Mouse (Mus musculus): ENCODE measurements around the gene Phf1. TPM values are rescaled to one million over a fixed set of nuclear protein-coding genes. Genes with fewer than 3 reads are reported as not detected.

The Phf1 gene
- polyA plus RNA-seq (2012; rRNA removed; ENCODE audit: low replicate concordance), result 83.9 and 132 TPM in 2 replicates

GRCm38 (mm10) chr17:26932839-26933398, at the start of gene Phf1:
TSS of gene Phf1 (plus strand) at chr17:26933052.

DNA sequence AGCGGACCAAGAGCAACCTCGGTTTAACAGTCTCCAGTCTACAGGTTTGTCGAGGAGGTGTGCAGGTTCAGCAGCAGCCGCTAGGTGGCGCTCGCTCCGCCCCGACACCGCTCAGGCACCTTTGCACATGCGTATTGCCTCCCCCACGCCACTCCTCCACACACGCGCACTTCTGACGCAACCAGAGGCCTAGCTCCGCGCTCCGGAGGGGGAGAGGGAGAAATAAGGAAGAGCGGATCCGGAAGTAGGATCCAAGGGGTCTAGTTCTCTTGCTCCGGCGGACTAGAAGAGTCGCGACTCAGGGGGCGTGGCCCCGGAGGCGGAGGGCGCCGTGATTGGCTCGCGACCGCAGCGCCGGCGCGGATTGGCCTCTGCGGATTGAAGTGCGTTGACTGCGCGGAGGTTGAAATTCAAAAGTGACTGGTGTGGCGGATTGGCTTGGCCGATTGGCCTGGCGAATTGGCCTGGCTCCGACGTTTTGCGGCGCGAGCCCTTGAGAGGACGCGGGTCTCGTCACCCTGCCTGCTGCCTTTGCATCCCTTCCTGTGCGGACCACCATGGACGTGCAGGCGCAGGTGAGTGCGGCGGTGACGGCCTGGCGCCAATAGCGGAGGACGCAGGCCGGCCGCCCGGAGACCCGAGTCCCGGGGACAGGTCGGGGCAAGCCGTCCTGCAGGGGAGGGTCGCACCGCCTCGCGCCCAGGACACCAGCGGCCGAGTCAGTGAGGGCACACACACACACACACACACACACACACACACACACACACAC, 16.0 kb upstream of the Phf1 start, which contains the start of gene Kifc5b:
TSS of gene Kifc5b (plus strand) at position 381 of the 772 bp plus-strand sequence.

GRCm38 (mm10) chr17:26939178-26939972, 6.5 kb downstream of the Phf1 start, which contains the start of gene Cuta:
TSS of gene Cuta (minus strand) at chr17:26939569.

GRCm38 (mm10) chr17:26941031-26941789, 8.4 kb downstream of the Phf1 start, which contains the start of gene Syngap1:
TSS of gene Syngap1 (plus strand) at chr17:26941253.

DNA sequence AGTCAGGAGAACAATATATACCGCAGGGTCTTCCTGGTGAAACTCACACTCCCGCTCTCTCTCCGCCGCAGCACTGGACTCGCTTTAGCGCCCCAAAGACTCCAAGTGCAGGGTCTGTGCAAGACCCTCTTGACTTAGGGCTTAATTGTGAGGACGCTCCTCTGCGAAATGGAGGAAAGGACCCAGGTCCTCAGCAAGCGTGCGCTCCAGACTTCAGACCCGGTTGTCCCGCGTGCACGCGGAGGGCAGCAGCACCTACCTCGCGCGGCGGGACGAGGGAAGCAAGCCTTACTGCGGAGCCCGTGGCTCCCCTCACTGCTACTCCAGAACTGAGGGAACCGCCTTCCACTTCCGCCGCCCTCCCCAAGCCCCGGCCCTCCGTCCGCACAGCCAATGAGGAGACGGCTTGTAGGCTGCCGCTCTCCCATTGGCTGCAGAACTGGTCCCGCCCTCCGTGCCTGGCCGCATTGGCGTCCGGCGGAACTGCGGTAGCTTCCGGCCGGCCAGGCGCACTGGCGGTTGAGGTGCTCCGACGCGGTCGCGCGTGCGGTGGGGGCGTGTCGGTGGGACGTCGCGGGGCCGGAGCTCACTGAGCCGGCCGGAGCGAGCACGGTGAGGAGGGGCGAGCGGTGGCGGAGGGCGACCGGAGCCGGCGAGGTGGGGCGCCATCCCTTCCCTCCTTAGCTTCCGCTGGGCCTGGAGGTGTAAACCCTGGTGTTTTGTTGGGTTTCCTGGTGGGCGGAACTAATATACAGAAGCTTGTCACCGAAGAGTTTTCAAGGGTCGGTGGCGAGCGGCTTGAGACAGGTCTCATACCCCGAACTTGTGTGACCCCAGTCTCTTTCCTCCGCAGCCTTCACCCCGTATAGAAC, 40.1 kb downstream of the Phf1 start, which contains the start of gene Zbtb9:
TSS of gene Zbtb9 (plus strand) at position 465 of the 872 bp plus-strand sequence.

Other genes with a start within 250 kb of the Phf1 start
- 0.78 and 0.98 TPM in 2 replicates for gene Crebrf, start 217.4 kb upstream of the Phf1 start, polyA plus RNA-seq (2012; rRNA removed; ENCODE audit: low replicate concordance)
- 15.4 and 15.7 TPM in 2 replicates for gene Bnip1, start 152.0 kb upstream of the Phf1 start, polyA plus RNA-seq (2012; rRNA removed; ENCODE audit: low replicate concordance)
- gene Nkx2-5, start 88.0 kb upstream of the Phf1 start, polyA plus RNA-seq (2012; rRNA removed; ENCODE audit: low replicate concordance), result 5.3 TPM in 1 of 2 replicates, not detected in the other
- 3.5 and 4.5 TPM in 2 replicates for gene Kifc5b, start 16.0 kb upstream of the Phf1 start, polyA plus RNA-seq (2012; rRNA removed; ENCODE audit: low replicate concordance)
- gene Cuta, start 6.5 kb downstream of the Phf1 start, polyA plus RNA-seq (2012; rRNA removed; ENCODE audit: low replicate concordance), result 239 and 257 TPM in 2 replicates
- 9.3 and 11.2 TPM in 2 replicates for gene Syngap1, start 8.2 kb downstream of the Phf1 start, polyA plus RNA-seq (2012; rRNA removed; ENCODE audit: low replicate concordance)
- 6.3 and 10.8 TPM in 2 replicates for gene Zbtb9, start 40.1 kb downstream of the Phf1 start, polyA plus RNA-seq (2012; rRNA removed; ENCODE audit: low replicate concordance)
- 196 and 361 TPM in 2 replicates for gene Bak1, start 96.0 kb downstream of the Phf1 start, polyA plus RNA-seq (2012; rRNA removed; ENCODE audit: low replicate concordance)
- 37.1 and 51.3 TPM in 2 replicates for gene Itpr3, start 124.3 kb downstream of the Phf1 start, polyA plus RNA-seq (2012; rRNA removed; ENCODE audit: low replicate concordance)
- 63.1 and 115 TPM in 2 replicates for gene Uqcc2, start 200.9 kb downstream of the Phf1 start, polyA plus RNA-seq (2012; rRNA removed; ENCODE audit: low replicate concordance)
- 0.04 and 0.05 TPM in 2 replicates for gene Ip6k3, start 234.7 kb downstream of the Phf1 start, polyA plus RNA-seq (2012; rRNA removed; ENCODE audit: low replicate concordance)

Measured in duodenum, adult 2 months (tissue).